8 mouse cellular contexts compared by ENCODE assay signal in the genomic region with DNA sequence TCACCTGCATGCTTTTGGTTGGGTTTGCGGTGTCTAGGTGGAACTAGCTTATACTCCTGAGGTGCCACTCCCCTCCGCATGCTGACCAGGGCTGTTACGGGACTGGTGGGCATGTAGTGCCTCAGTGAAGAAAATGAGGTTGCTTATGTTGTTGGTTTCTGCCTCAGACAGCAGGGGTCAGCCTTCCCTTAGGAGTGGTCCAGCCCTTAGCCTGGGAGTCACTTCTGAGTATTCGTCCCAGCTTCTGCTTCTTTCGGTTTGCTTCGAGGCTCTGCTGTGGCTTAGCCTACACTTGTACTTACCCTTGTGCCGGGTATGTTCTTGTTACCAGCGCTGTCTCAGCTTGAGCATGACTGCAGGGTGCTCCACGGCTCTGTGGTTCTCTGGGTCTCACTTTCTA. TPM values are rescaled to one million over a fixed set of nuclear protein-coding genes. Genes with fewer than 3 reads are reported as not detected.
DNase-seq lines count a peak whose midpoint lies in the region; ATAC-seq and TF ChIP-seq lines count a peak whose summit lies in the region.

No protein-coding gene starts in this region.

- intact Hi-C loops in left cerebral cortex, postnatal 14 days (cut with DNase I): loop anchor here (5.0 kb wide), 1 partner anchor 157 kb away; no protein-coding TSS in a partner anchor

- in situ Hi-C loops in ES-E14 (cut with MboI; ENCODE audit: low sequenced_read_pairs in 2 of 2, unreplicated experiment in 2 of 2): no loop called here

- peaks cover 2% of the 10 kb centered on the region; the same call in 1 of the 2 replicates for H3K36me3 ChIP-seq in ES-E14 (ENCODE audit: control insufficient read depth, insufficient read depth, low read length, poor library complexity, severe bottlenecking)
- H3K36me3 ChIP-seq in midbrain, postnatal 0 days (ENCODE audit: insufficient read depth, low read length): no peaks in the 10 kb centered on the region; the same call in 1 of the 2 replicates

- no peak overlapping the region for H3K9ac ChIP-seq in ES-E14 (ENCODE audit: insufficient read depth, low read depth, low read length, poor library complexity, severe bottlenecking)
- H3K9ac ChIP-seq in midbrain, postnatal 0 days (replicated peaks; ENCODE audit: low read length, poor library complexity, severe bottlenecking): no peak overlapping the region

- no peaks in the 10 kb centered on the region for H3K27me3 ChIP-seq in midbrain, postnatal 0 days (ENCODE audit: insufficient read depth, low read length)

- H3K4me3 ChIP-seq in ES-E14 (ENCODE audit: insufficient read depth in 1 of 2, low read depth in 1 of 2, low read length in 2 of 2, poor library complexity in 1 of 2, severe bottlenecking in 1 of 2): no peak overlapping the region
- H3K4me3 ChIP-seq in midbrain, postnatal 0 days (ENCODE audit: low read depth, low read length): no peak overlapping the region

- peak; percentile 83 for TF ChIP-seq CTCF in midbrain, postnatal 0 days (IDR thresholded peaks at IDR 0.05)

- H3K4me1 ChIP-seq in ES-E14 (ENCODE audit: control insufficient read depth in 2 of 2, insufficient read depth in 2 of 2, low read length in 2 of 2, poor library complexity in 1 of 2): no peaks in the 10 kb centered on the region
- H3K4me1 ChIP-seq in midbrain, postnatal 0 days (ENCODE audit: insufficient read depth, low read length): no peaks in the 10 kb centered on the region; the same call in 1 of the 2 replicates

- WGBS in midbrain, postnatal 0 days: 53% methylated on average over 9 of the region's 9 CpGs

- H3K9me3 ChIP-seq in ES-E14 (ENCODE audit: control insufficient read depth, insufficient read depth, low read depth, low read length): no peaks in the 10 kb centered on the region
- no peaks in the 10 kb centered on the region for H3K9me3 ChIP-seq in midbrain, postnatal 0 days (ENCODE audit: low read length)

- H3K4me2 ChIP-seq in midbrain, postnatal 0 days (ENCODE audit: low read depth, low read length, poor library complexity, severe bottlenecking): no peak overlapping the region

- H3K27ac ChIP-seq in ES-E14 (ENCODE audit: insufficient read depth, low read depth, low read length, poor library complexity, severe bottlenecking): no peak overlapping the region
- no peak overlapping the region for H3K27ac ChIP-seq in midbrain, postnatal 0 days (ENCODE audit: low read depth, low read length)

- peak; percentile 43 for DNase-seq in kidney, adult 18-20 months
- DNase-seq in kidney, adult 11 months: no peak
- DNase-seq in ES-E14 (ENCODE audit: low read depth, low spot score): no peak
- peak; percentile 63 to 64 for DNase-seq in cerebellum, postnatal 36 days
- peak; percentile 68 for DNase-seq in left cerebral cortex, postnatal 14 days (ENCODE audit: low spot score in 2 of 2)
- peak; percentile 87 for DNase-seq in midbrain, postnatal 0 days (ENCODE audit: low spot score)
- peak; percentile 74 to 76 for DNase-seq in thymus, postnatal 36 days

- ATAC-seq in granulocyte monocyte progenitor cell, adult 5-6 weeks (replicated peaks; ENCODE audit: poor library complexity, severe bottlenecking): peak; percentile 76
- peak; percentile 38; the same call in 1 of the 2 replicates for ATAC-seq in midbrain, postnatal 0 days (ENCODE audit: low FRiP score)

TF ChIP-seq in ES-E14, 5 proteins besides CTCF, POLR2A, EP300 and RAD21:
- TF ChIP-seq CHD2 (IDR thresholded peaks at IDR 0.05; ENCODE audit: low read depth, low read length) (no peak), HCFC1 (IDR thresholded peaks at IDR 0.05; ENCODE audit: borderline replicate concordance, insufficient read depth, low read length) (no peak), ZC3H11A (IDR thresholded peaks at IDR 0.05; ENCODE audit: borderline replicate concordance, low read depth, low read length) (peak; percentile 35; the same call in 1 of the 2 replicates), ZNF384 (IDR thresholded peaks at IDR 0.05; ENCODE audit: low read depth, low read length) (no peak), MAFK (IDR thresholded peaks at IDR 0.05; ENCODE audit: insufficient read depth, low read depth, low read length) (no peak)

RNA-seq across cellular contexts. Expression of a gene that starts 36.0 kb away (rescaled TPM):
- 19.2 and 21.3 TPM in 2 replicates for total RNA-seq in ES-E14 (2012; rRNA removed)
- 18.6 and 18.8 TPM in 2 replicates for total RNA-seq in granulocyte monocyte progenitor cell, adult 5-6 weeks (2014; fragmentation: Nextera tagmentation)
- total RNA-seq in granulocyte monocyte progenitor cell, adult 5-6 weeks (2017): 26.5 and 46.7 TPM in 2 replicates
- total RNA-seq in left cerebral cortex, postnatal 14 days (2021): 10 to 100 TPM; 23.2 to 24.5 TPM
- 19.7 and 19.8 TPM in 2 replicates for total RNA-seq in midbrain, postnatal 0 days (2014; rRNA removed)
- 13.6 and 13.9 TPM in 2 replicates for polyA plus RNA-seq in midbrain, postnatal 0 days (2015; fragmentation: Nextera tagmentation; extraction: Ambion mirVana)

Comparison
In these comparisons a context has a peak if more than half of its experiments do, and no peak if none do; other contexts are left out.
1. DNase-seq: peak in kidney, adult 18-20 months (single experiment), cerebellum, postnatal 36 days (2 of 2), left cerebral cortex, postnatal 14 days (2 of 2), midbrain, postnatal 0 days (single experiment) and thymus, postnatal 36 days (2 of 2); none in kidney, adult 11 months (single experiment) and ES-E14 (single experiment).